Comparison of ENCODE assay signal across 16 mouse cellular contexts in genomic region chr6:120799581-120800041, GRCm38 (mm10). TPM values are rescaled to one million over a fixed set of nuclear protein-coding genes. Genes with fewer than 3 reads are reported as not detected.
A peak's percentile ranks its signal among the peaks of the same experiment; 100 is the strongest.
DNase-seq lines count a peak whose midpoint lies in the region; ATAC-seq and TF ChIP-seq lines count a peak whose summit lies in the region.
"Had no signal": no experiment of that assay in that cellular context is flagged by ENCODE, and none has a peak within 500 bp of the region (broad histone marks: within the 10 kb centered on the region; RNA-seq: fewer than 3 reads in every experiment).

No protein-coding gene starts in this region.

- H3K79me2 ChIP-seq in myocyte (ENCODE audit: control insufficient read depth, insufficient read depth) = no peaks in the 10 kb centered on the region

- in situ Hi-C loops in Patski (cut with MboI; ENCODE audit: low pct_unique_long_range_greater_than_20kb) = no loop called here

- no peak overlapping the region for H3K4me2 ChIP-seq in embryonic facial prominence, embryonic 13.5 days
- H3K4me2 ChIP-seq in liver, postnatal 0 days (ENCODE audit: low read depth, low read length) = no peak overlapping the region
- no peak overlapping the region for H3K4me2 ChIP-seq in liver, embryonic 11.5 days
- H3K4me2 ChIP-seq in myocyte (ENCODE audit: low read depth) = peak overlapping the region; percentile 16
- H3K4me2 ChIP-seq in heart, embryonic 11.5 days = no peak overlapping the region
- H3K4me2 ChIP-seq: hindbrain, embryonic 15.5 days; limb, embryonic 13.5 days; midbrain, embryonic 12.5 days had no signal

- DNase-seq in embryonic facial prominence, embryonic 10.5 days (ENCODE audit: low spot score) = no peak
- no peak for DNase-seq in liver, postnatal 0 days
- DNase-seq in liver, embryonic 11.5 days (ENCODE audit: low spot score) = no peak
- DNase-seq in Patski (ENCODE audit: low read depth, low spot score) = peak; percentile 91
- DNase-seq in cerebellum, adult 18-20 months = no peak
- DNase-seq: adrenal gland, postnatal 10 days; cerebellum, postnatal 14 days; kidney, adult 9 months; lung, adult 18-20 months; lung, postnatal 4 days had no signal

- TF ChIP-seq EP300 in liver, postnatal 0 days (IDR thresholded peaks at IDR 0.05; ENCODE audit: low read depth) = no peak

- peak overlapping the region; percentile 34; the same call in 1 of the 2 replicates for H3K27ac ChIP-seq in embryonic facial prominence, embryonic 13.5 days
- no peak overlapping the region for H3K27ac ChIP-seq in embryonic facial prominence, embryonic 10.5 days (replicated peaks)
- no peak overlapping the region for H3K27ac ChIP-seq in liver, postnatal 0 days (ENCODE audit: low read depth)
- no peak overlapping the region for H3K27ac ChIP-seq in liver, embryonic 11.5 days (ENCODE audit: low read depth, low read length)
- no peak overlapping the region for H3K27ac ChIP-seq in heart, embryonic 11.5 days (ENCODE audit: low read depth, low read length)
- H3K27ac ChIP-seq: hindbrain, embryonic 15.5 days; limb, embryonic 13.5 days; midbrain, embryonic 12.5 days had no signal

- no peaks in the 10 kb centered on the region for H3K9me3 ChIP-seq in embryonic facial prominence, embryonic 13.5 days
- no peaks in the 10 kb centered on the region for H3K9me3 ChIP-seq in embryonic facial prominence, embryonic 10.5 days
- H3K9me3 ChIP-seq in liver, postnatal 0 days (ENCODE audit: low read length) = no peaks in the 10 kb centered on the region
- H3K9me3 ChIP-seq in liver, embryonic 11.5 days (ENCODE audit: control insufficient read depth, low read length) = no peaks in the 10 kb centered on the region
- H3K9me3 ChIP-seq in heart, embryonic 11.5 days (replicated peaks; ENCODE audit: control insufficient read depth, low read length) = no peaks in the 10 kb centered on the region
- H3K9me3 ChIP-seq: hindbrain, embryonic 15.5 days; limb, embryonic 13.5 days; midbrain, embryonic 12.5 days had no signal

- peak; percentile 73; the same call in 1 of the 2 replicates for ATAC-seq in embryonic facial prominence, embryonic 13.5 days (ENCODE audit: insufficient number of reproducible peaks, insufficient read depth, low FRiP score, low TSS enrichment, low read depth)
- ATAC-seq in liver, postnatal 0 days = peak; percentile 62
- no peak for ATAC-seq in liver, embryonic 11.5 days (replicated peaks; ENCODE audit: low FRiP score)
- peak; percentile 86 for ATAC-seq in Patski
- ATAC-seq in heart, embryonic 11.5 days (replicated peaks; ENCODE audit: insufficient number of reproducible peaks, low FRiP score, low TSS enrichment) = no peak

- H3K9ac ChIP-seq in embryonic facial prominence, embryonic 13.5 days = no peak overlapping the region
- H3K9ac ChIP-seq in liver, postnatal 0 days (replicated peaks) = no peak overlapping the region
- no peak overlapping the region for H3K9ac ChIP-seq in liver, embryonic 11.5 days (ENCODE audit: low read depth, low read length)
- no peak overlapping the region for H3K9ac ChIP-seq in heart, embryonic 11.5 days (ENCODE audit: low read depth, low read length)
- H3K9ac ChIP-seq: hindbrain, embryonic 15.5 days; limb, embryonic 13.5 days; midbrain, embryonic 12.5 days had no signal

- H3K4me1 ChIP-seq in embryonic facial prominence, embryonic 13.5 days = no peaks in the 10 kb centered on the region
- no peaks in the 10 kb centered on the region for H3K4me1 ChIP-seq in embryonic facial prominence, embryonic 10.5 days
- no peaks in the 10 kb centered on the region for H3K4me1 ChIP-seq in liver, postnatal 0 days (ENCODE audit: insufficient read depth)
- H3K4me1 ChIP-seq in liver, embryonic 11.5 days (replicated peaks; ENCODE audit: control insufficient read depth, insufficient read depth, low read length) = peaks cover 4% of the 10 kb centered on the region; the same call in 1 of the 2 replicates
- H3K4me1 ChIP-seq in heart, embryonic 11.5 days (ENCODE audit: control insufficient read depth, insufficient read depth, low read length) = no peaks in the 10 kb centered on the region
- H3K4me1 ChIP-seq: hindbrain, embryonic 15.5 days; limb, embryonic 13.5 days; midbrain, embryonic 12.5 days had no signal

- peaks cover 97% of the 10 kb centered on the region for H3K36me3 ChIP-seq in embryonic facial prominence, embryonic 13.5 days
- H3K36me3 ChIP-seq in embryonic facial prominence, embryonic 10.5 days (replicated peaks) = peaks cover 100% of the 10 kb centered on the region
- peaks cover 98% of the 10 kb centered on the region for H3K36me3 ChIP-seq in liver, postnatal 0 days (replicated peaks; ENCODE audit: insufficient read depth, low read length)
- peaks cover 74% of the 10 kb centered on the region for H3K36me3 ChIP-seq in liver, embryonic 11.5 days (ENCODE audit: control insufficient read depth, insufficient read depth, low read length)
- peaks cover 33% of the 10 kb centered on the region for H3K36me3 ChIP-seq in myocyte (ENCODE audit: control insufficient read depth, insufficient read depth)
- peaks cover 36% of the 10 kb centered on the region for H3K36me3 ChIP-seq in heart, embryonic 11.5 days (ENCODE audit: control insufficient read depth, insufficient read depth, low read length)

- H3ac ChIP-seq in myocyte (ENCODE audit: control insufficient read depth, insufficient read length) = no peak overlapping the region

- CTCF ChIA-PET in Patski (lab: Charles Lee) = interaction anchor here (1.8 kb wide), 1 partner anchor 9 kb away, joined by 5 read pairs; no protein-coding TSS in a partner anchor

- POLR2A ChIA-PET in Patski (lab: Charles Lee) = interaction anchor here (0.6 kb wide), 1 partner anchor 267 kb away, joined by 3 read pairs; no protein-coding TSS in a partner anchor

- no peak for TF ChIP-seq POLR2A in myocyte (IDR thresholded peaks at IDR 0.05; ENCODE audit: insufficient read length, low read depth)

- no peak for TF ChIP-seq CTCF in liver, postnatal 0 days (IDR thresholded peaks at IDR 0.05; ENCODE audit: low read depth)
- TF ChIP-seq CTCF in Patski (IDR thresholded peaks at IDR 0.05) = no peak

- H3K4me3 ChIP-seq in embryonic facial prominence, embryonic 13.5 days = no peak overlapping the region
- H3K4me3 ChIP-seq in embryonic facial prominence, embryonic 10.5 days = no peak overlapping the region
- H3K4me3 ChIP-seq in liver, postnatal 0 days (ENCODE audit: low read depth, low read length) = no peak overlapping the region
- no peak overlapping the region for H3K4me3 ChIP-seq in liver, embryonic 11.5 days (ENCODE audit: low read depth, low read length)
- H3K4me3 ChIP-seq in myocyte = no peak overlapping the region
- H3K4me3 ChIP-seq in heart, embryonic 11.5 days (ENCODE audit: low read depth, low read length) = no peak overlapping the region
- H3K4me3 ChIP-seq: hindbrain, embryonic 15.5 days; limb, embryonic 13.5 days; midbrain, embryonic 12.5 days had no signal

- no peaks in the 10 kb centered on the region for H3K27me3 ChIP-seq in embryonic facial prominence, embryonic 13.5 days
- no peaks in the 10 kb centered on the region for H3K27me3 ChIP-seq in embryonic facial prominence, embryonic 10.5 days (replicated peaks; ENCODE audit: low read depth, poor library complexity, severe bottlenecking)
- H3K27me3 ChIP-seq in liver, postnatal 0 days (ENCODE audit: insufficient read depth, low read length) = no peaks in the 10 kb centered on the region
- H3K27me3 ChIP-seq in liver, embryonic 11.5 days (replicated peaks; ENCODE audit: control insufficient read depth, insufficient read depth, low read length) = no peaks in the 10 kb centered on the region
- H3K27me3 ChIP-seq in Patski (no peaks in the 10 kb centered on the region), myocyte (ENCODE audit: control insufficient read depth, insufficient read depth, insufficient read length) (no peaks in the 10 kb centered on the region)
- H3K27me3 ChIP-seq in heart, embryonic 11.5 days (ENCODE audit: control insufficient read depth, insufficient read depth, low read length) = no peaks in the 10 kb centered on the region
- H3K27me3 ChIP-seq: hindbrain, embryonic 15.5 days; limb, embryonic 13.5 days; midbrain, embryonic 12.5 days had no signal

- 76% methylated on average over 4 of the region's 4 CpGs for WGBS in embryonic facial prominence, embryonic 13.5 days
- 90% methylated on average over 4 of the region's 4 CpGs for WGBS in embryonic facial prominence, embryonic 10.5 days
- WGBS in liver, postnatal 0 days (ENCODE audit: insufficient replicate concordance) = 86% methylated on average over 4 of the region's 4 CpGs
- WGBS in liver, embryonic 11.5 days = 94% methylated on average over 4 of the region's 4 CpGs
- WGBS in heart, embryonic 11.5 days (ENCODE audit: insufficient replicate concordance) = 81% methylated on average over 4 of the region's 4 CpGs

RNA-seq across cellular contexts. Expression of gene Atp6v1e1, which starts 23.0 kb away (rescaled TPM):
- polyA plus RNA-seq in embryonic facial prominence, embryonic 13.5 days (2015; fragmentation: Nextera tagmentation; extraction: Ambion mirVana) = 118 and 124 TPM in 2 replicates
- 116 and 117 TPM in 2 replicates for polyA plus RNA-seq in embryonic facial prominence, embryonic 10.5 days (2016; fragmentation: Nextera tagmentation; extraction: Ambion mirVana)
- polyA plus RNA-seq in liver, postnatal 0 days (2015; fragmentation: Nextera tagmentation; extraction: Ambion mirVana) = 193 and 199 TPM in 2 replicates
- polyA plus RNA-seq in liver, embryonic 11.5 days (2014; fragmentation: Nextera tagmentation; extraction: Ambion mirVana) = 160 and 164 TPM in 2 replicates
- polyA plus RNA-seq in Patski (2021) (382 TPM), myocyte (2012; fragmentation: generic; extraction: Trizol) (206 TPM)
- polyA plus RNA-seq in heart, embryonic 11.5 days (2014; fragmentation: Nextera tagmentation; extraction: Ambion mirVana) = 153 and 155 TPM in 2 replicates

RNA-seq across cellular contexts. Expression of gene Slc25a18, which starts 26.2 kb away (rescaled TPM):
- polyA plus RNA-seq in embryonic facial prominence, embryonic 13.5 days (2015; fragmentation: Nextera tagmentation; extraction: Ambion mirVana) = 0.22 and 0.24 TPM in 2 replicates
- polyA plus RNA-seq in embryonic facial prominence, embryonic 10.5 days (2016; fragmentation: Nextera tagmentation; extraction: Ambion mirVana) = 0.20 and 0.28 TPM in 2 replicates
- 0.05 TPM in 1 of 2 replicates, not detected in the other for polyA plus RNA-seq in liver, postnatal 0 days (2015; fragmentation: Nextera tagmentation; extraction: Ambion mirVana)
- 0.08 TPM in 1 of 2 replicates, not detected in the other for polyA plus RNA-seq in liver, embryonic 11.5 days (2014; fragmentation: Nextera tagmentation; extraction: Ambion mirVana)
- polyA plus RNA-seq in Patski (2021) (0.19 TPM), myocyte (2012; fragmentation: generic; extraction: Trizol) (0.07 TPM)
- polyA plus RNA-seq in heart, embryonic 11.5 days (2014; fragmentation: Nextera tagmentation; extraction: Ambion mirVana) = 0.13 TPM in 1 of 2 replicates, not detected in the other

RNA-seq across cellular contexts. Expression of gene Bcl2l13, which starts 36.4 kb away (rescaled TPM):
- polyA plus RNA-seq in embryonic facial prominence, embryonic 13.5 days (2015; fragmentation: Nextera tagmentation; extraction: Ambion mirVana) = 26.5 and 27.7 TPM in 2 replicates
- polyA plus RNA-seq in embryonic facial prominence, embryonic 10.5 days (2016; fragmentation: Nextera tagmentation; extraction: Ambion mirVana) = 45.1 and 49.7 TPM in 2 replicates
- 18.4 and 20.4 TPM in 2 replicates for polyA plus RNA-seq in liver, postnatal 0 days (2015; fragmentation: Nextera tagmentation; extraction: Ambion mirVana)
- 52.3 and 66.2 TPM in 2 replicates for polyA plus RNA-seq in liver, embryonic 11.5 days (2014; fragmentation: Nextera tagmentation; extraction: Ambion mirVana)
- polyA plus RNA-seq in Patski (2021) = 30.6 TPM
- 32.8 TPM for polyA plus RNA-seq in myocyte (2012; fragmentation: generic; extraction: Trizol)
- polyA plus RNA-seq in heart, embryonic 11.5 days (2014; fragmentation: Nextera tagmentation; extraction: Ambion mirVana) = 26.5 and 33.8 TPM in 2 replicates

Comparison
In these comparisons a context has a peak if more than half of its experiments do, and no peak if none do; other contexts are left out.
1. ATAC-seq: peak in embryonic facial prominence, embryonic 13.5 days (single experiment), liver, postnatal 0 days (single experiment) and Patski (single experiment); none in liver, embryonic 11.5 days (single experiment) and heart, embryonic 11.5 days (single experiment).